Mouse (Mus musculus) cerebellum, postnatal 4 days (tissue): ENCODE measurements at regions not wholly inside any gene's neighbourhood (a gene's known extent, or its start where the extent isn't known, plus 50 kb on each side); places are given as distances from the start of the nearest gene placed in this dataset.

ENCODE experiments used
- DNase-seq, 2 experiments: peaks; one replicate each; pipeline ENCODE4 v3.0.0; 2022; ENCODE audit warnings: low spot score in 2 of 2, mixed read lengths in 1 of 2

GRCm38 (mm10) chr5:111656436-111656835, 77.3 kb upstream of the Gm26897 start:
- no peak for DNase-seq

DNA sequence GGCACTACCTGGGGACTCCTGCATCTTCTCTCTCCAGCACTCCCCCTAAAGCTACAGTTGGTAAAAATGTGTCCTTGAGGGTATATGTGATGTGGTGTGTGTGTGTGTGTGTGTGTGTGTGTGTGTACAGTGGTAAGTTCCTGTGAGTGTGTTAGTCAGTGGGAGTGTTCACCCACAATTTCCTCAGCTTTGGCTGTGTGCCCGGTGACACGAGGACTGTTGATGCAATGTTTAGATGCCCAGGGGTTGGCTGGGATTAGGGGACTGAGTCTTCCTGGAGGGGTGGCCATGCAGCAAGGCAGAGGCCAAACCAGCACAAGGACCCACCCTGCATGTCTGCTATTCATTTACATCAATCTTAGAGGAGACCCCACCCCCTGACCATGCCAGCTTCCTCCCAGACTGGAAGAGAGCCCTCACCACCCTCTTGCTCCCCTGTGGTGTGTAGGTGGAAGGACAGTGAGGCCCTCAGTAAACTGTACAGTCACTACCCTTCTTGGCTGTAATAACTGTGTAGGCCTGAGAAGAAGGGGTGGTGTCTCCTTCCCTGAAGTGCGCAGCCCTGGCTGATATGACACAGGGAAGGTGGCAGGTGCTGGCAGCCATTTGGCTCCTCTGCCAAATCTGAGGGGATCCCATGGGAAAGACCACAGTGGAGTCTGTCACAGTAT, 75.8 kb upstream of the Gm26897 start:
- no peak for DNase-seq

- DNase-seq: no peak
These were observed 74.5 kb upstream of the Gm26897 start for GRCm38 (mm10) chr5:111659229-111659628.

- peak in 1 of 2 experiments; percentile 49 for DNase-seq
These were observed 73.3 kb upstream of the Gm26897 start for GRCm38 (mm10) chr5:111660447-111660846.

- DNase-seq: no peak
These were observed 72.8 kb upstream of the Gm26897 start for GRCm38 (mm10) chr5:111660968-111661367.

- peak in 1 of 2 experiments; percentile 72 for DNase-seq
These were observed 71.8 kb upstream of the Gm26897 start for GRCm38 (mm10) chr5:111661971-111662370.

DNA sequence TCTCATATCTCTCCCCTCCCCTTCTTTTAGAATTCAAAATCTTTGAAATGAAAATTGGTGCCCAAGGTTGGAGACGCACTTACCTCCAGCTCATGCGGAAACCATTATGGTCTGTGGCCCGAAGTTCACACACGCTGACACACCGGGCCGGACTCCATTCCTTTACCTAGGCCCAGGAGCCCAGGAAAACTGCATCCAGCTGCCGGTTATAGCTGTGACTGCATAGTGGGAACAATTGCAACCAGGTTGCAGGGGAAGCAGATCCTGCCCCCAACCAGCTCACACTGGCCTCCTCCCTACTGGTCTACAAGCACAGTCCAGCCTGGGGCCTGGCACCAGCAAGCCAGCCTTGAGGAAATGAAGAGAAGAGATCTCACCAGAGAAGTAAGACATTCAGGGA, 69.9 kb upstream of the Gm26897 start:
- no peak for DNase-seq

GRCm38 (mm10) chr5:111665406-111665805, 68.3 kb upstream of the Gm26897 start:
- no peak for DNase-seq

DNA sequence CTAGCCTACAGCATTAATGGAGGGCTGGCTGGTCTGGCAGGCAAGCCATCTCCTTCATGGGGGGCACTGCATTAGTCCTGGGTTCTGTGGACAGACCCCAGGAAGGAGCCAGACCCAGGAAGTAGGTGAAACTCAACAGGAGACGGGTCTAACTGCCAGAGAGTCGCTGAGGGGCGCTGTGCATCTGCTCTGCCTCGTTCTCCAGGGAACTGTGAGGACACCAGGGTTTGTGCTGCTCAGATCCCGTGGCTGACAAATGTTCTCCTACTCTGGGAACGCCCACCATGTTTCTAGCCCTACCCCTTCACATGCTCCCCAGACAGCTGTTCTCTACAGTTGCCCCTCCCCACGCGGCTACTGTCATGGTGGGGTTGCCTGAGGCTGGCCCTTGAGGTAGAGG, 67.7 kb upstream of the Gm26897 start:
- DNase-seq: no peak

DNA sequence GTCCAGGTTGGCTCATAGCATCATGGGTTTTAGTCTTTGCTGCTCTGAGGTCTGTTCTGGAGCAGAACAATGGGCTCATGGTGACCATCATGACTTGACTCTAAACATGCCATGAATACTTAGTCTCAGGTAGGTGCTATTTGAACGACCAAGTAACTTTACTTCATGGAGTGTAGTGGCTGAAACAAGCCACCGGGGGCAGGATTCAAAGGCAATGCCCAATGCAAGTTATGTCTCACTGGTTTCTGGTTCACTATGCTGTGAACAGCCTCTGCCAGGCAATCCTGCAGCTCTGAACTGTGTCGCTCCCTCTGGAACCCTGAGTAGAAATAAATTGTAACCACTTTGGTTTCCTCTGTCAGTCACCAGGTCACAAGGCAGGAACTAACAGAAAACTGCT, 65.8 kb upstream of the Gm26897 start:
- no peak for DNase-seq

DNA sequence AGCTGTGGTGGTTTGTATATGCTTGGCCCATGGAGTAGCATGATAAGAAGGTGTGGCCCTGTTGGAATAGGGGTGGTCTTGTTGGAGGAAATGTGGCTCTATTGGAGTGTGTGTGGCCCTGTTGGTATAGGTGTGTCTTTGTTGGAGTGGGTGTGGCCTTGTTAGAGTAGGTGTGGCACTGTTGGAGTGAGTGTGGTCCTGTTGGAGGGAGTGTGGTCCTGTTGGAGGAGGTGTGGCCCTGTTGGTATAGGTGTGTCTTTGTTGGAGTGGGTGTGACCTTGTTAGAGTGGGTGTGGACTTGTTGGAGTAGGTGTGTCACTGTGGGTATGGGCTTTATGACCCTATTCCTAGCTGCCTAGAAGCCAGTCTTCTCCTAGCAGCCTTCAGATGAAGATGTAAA, 64.6 kb upstream of the Gm26897 start:
- DNase-seq: no peak

GRCm38 (mm10) chr5:111671762-111672161, 62.0 kb upstream of the Gm26897 start:
- no peak for DNase-seq

DNA sequence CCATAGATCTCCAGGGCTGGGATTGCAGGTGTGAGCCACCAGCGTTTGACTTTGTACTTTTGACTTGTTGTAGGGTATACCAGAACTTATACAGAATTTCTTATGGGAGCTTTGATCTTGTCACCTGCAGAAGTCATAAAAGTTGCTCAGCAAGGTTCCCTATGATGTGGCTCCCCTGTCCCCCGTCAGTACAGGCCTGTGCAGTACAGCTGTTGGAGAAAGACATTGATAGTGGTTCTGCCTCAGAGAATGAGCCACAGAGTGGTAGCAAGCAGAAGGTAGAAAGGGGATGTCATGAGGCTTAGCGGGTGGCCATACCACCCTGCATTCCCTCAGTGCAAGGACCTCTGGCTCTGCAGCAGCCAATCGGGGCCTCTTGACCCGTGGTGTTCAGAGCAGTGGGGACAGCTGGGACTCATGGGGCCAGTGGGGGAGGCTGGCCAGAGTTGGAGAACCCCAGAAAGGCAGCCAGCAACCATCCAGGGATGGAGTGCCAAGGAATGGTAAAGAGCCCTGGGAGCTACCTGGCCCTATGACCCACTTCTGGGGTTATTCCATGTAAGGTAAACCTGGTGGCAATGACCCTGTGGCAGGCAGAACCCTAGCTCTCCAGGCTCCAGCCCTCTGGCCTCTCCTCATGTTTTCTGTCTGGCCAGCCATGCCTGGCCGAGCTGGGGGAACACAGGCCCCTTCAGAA, 58.6 kb upstream of the Gm26897 start:
- no peak for DNase-seq

- peak in 1 of 2 experiments; percentile 58 for DNase-seq
These were observed 58.0 kb upstream of the Gm26897 start for GRCm38 (mm10) chr5:111675673-111676261.

DNA sequence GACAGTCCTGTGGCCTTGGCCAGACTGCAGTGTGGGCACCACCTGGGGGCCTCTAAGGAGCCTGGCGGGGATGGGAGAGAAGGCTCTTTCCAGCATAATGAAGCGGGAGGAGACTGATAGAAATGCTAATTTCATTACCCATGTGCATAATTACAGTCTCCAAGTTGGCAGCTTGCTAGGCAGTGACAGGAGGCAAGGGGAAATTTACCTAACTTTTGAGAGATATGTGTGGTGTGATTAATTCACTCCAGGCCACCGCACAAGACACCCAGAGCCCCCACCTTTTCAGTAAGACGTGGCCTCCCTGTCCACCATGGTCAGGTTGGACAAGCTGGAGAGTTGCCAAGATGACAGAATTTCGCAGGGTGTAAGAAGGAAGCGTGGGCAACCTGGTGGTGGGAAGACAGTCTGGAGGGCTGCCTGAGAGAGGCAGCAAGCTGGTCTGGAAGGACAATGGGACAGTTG, 55.8 kb upstream of the Gm26897 start:
- no peak for DNase-seq

DNA sequence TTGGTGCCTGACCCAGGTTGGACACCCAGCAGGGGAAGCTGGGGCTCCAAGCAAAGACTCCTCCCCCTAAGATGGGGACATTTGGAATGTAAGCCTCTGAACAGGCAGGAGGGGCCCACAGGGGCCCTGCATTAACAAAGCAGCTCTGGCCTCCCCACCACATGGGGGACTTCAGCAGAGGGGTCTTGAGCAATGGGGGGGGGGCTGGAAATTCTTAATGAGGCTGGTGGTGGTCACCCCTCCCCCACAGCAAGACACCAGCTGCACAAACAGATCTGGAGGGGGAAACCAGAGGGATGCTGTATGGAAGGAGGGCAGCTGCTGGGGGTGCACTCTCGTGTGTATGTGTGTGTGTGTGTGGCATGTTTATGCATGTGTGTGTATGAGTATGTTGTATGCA, 55.2 kb upstream of the Gm26897 start:
- DNase-seq: no peak

GRCm38 (mm10) chr5:111681362-111682028, 52.2 kb upstream of the Gm26897 start:
- no peak for DNase-seq

DNA sequence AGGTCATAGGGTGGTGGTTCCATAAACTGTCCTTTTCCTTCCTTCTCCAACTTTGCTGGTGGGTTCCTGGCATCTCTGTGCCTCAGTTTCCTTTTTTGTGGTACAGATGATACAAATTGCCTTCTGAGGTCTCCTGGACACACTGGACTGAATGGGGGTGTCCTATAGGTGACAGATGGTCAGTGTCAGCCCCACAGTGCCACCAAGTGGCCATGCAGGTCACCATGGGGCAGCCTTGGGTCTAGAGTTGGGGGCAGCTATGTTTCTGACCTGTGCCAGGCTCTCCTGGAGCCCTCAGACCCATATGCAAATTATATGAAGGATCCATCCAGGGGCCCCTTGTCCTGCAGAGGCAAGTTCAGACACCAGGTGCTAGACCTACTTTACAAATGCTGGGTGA, 50.8 kb upstream of the Gm26897 start:
- DNase-seq: no peak
